Mouse (Mus musculus): Measurements from ENCODE around the gene Ttc7b.

The Ttc7b gene

DNA sequence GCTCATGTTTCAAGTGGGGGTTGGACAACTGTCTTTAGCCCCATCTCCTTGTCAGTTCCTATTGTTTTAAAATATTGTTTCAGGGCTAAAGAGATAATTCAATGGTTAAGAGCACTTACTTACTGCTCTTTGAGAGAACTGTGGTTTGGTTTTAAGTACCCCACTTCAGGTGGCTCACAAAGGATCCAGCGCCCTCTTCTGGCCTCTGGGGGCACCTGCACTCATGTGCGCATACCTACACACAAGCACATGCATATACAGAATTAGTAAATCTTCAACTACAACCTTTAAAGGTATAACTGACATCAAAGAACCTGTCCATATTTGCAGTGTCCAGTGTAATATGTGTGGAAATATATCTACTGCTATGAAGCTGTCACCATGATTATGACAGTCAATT, 226.2 kb downstream of the Ttc7b start:
- DNase-seq, result no peak

DNA sequence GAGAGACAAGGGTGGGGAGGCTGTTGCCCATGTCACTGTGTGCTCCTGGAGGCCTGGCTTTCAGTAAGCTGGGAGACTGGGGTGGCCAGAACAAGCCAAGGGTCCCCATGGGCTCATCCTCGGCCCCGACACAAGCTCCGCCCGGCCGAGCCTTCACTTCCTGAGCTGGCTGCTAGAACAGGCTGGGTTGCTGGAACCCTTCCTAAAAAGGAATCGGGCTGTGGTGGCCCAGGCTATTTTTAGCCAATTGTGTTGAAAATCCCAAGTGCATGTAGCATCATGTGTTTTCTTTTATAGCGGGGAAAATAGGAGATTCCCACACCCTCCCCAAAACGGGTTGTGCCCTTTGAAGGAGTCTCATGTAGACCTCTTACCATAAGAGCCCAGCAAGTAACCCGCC, 226.7 kb downstream of the Ttc7b start:
- no peak for DNase-seq

DNA sequence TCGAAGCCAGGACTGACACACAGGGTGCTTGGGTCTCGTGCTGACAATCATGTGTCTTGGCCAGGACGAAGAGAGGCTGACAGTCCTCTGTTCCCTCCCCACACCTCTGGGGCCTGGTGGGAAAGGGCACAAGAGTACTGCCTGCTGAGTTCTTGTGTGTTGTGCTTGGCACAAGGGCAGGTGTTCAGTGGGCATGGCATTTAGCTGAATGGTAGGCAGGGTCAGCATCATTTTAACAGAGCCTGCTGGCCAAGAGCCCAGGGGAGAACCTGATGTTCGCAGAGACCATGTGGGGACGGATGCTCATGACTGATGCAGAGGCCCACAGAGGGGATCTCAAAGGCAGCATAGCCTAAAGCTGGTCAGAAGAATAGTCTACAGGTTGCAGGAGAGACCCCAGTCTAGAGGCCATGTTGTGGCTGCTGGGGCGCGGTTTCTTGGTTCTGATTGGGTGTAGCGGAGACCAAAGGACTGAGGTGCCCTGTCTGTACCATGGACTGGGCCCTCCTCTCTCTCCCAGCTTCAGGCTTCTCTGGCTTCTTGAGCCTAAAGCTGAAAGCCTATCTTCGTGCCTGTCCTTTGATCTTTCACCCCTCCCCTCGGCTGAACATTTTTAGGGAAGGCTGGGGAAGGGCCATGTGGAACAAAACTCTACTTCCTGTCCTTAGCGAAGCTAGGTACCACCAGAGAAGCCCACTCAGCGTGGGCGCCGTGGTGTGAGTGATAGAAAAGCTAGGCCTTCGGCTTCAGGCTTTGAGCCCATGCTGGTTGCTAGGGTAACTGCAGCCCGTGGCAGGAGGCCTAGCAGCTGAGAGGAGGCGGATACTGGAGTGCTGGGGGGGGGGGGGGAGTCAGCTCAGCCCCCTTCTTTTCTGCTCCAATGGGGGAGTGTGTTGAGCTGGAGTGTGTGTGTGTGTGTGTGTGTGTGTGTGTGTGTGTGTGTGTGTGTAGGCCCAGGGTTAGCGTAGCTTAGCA, 229.6 kb downstream of the Ttc7b start:
- no peak for DNase-seq

DNA sequence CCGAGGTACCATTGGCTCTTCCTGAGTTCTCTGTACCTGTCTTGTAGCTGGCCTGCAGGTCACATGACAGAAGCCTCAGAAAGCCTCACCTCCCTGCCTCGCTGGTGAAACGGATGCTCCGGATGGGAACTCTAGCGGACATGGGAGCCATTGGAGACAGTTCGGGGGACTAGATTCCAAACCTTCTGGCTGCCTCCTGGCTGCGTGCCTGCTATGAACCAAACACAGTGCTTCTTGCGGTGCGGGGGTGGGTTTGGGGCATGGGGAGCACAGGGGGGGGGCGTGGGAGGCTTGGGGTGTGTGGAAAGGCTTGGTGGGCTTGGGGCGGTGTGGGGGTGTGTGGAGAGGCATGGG, 230.5 kb downstream of the Ttc7b start:
- DNase-seq, result peak; percentile 74

DNA sequence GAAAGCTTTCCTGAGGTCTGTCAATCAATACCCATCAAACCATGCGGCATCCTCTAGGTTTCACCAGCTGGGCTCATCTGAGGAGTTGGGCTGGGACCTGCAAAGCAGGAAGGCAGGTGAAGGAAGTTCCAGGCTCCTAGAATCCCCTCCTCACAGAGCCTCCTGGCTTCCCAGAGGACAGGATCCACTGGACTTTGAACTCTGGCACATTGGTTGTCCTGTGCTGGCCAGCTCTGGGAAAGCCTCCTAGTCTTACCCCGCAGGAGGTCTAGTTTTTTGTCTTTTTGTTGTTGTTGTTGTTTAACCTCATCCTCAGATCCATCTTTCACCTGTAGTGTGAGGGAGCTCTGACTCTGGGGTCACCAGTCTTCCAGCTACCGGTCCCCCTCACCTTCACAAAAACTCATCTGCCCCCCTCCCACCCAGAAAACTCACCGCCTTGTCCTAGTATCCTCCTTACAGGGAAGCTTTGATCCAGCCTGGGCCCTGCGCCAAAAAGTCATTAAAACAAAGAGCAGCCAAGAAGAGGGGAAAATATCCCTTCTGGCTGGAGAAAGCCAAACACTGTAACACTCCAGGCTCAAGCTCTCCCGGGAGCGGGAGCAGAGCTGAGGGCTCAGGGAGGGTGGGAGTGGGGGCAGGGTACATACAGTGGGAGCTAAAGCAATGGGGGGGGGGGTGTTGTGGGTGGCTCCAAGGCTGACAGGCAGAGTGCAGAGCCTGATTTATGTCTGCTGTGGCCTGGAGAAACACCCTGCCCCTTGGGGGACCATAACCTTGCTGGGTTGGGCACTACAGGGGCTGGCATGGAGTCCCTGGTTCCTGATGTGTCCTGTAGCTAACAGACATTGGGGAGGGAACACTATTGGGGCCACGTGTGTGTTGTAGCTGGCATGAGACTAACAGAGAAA, 231.1 kb downstream of the Ttc7b start:
- DNase-seq, result peak; percentile 72

DNA sequence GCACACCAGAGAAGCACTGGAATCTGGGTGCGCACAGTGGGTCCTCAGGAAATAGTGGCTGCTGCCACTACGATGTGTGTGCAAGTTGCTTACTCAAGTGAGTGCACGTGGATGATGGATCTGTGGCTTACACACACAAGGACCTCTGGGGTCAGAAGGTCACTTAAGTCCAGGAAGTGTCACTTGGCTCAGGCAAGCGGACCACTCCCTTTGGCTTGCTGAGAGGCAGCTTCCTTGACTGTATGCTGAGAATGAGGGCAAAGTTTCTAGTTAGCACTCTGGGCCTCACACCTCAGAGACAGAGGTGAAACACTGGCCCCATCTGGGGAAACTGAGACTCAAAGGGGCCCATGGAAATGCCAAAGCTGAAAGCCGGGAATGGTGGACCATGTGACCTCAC, 232.6 kb downstream of the Ttc7b start:
- no peak for DNase-seq

DNA sequence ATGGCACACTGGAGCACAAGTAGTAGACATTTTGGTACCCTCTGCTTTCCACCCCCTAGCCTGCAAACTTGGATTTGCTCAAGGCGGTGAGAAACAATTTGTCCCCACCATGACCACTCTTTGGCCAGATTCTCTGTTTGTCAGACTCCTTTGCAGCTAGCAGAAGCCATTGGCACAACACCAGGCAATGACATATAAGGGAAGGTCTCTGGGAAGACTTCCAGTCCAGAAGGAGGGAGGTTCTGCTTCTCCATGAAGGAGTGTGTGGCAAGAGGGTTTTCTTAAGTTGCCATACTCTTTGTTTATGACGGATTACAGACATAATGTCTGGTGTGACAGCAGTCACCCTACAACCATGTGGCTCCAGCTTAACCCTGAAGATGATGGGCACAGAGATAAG, 233.1 kb downstream of the Ttc7b start:
- no peak for DNase-seq

DNA sequence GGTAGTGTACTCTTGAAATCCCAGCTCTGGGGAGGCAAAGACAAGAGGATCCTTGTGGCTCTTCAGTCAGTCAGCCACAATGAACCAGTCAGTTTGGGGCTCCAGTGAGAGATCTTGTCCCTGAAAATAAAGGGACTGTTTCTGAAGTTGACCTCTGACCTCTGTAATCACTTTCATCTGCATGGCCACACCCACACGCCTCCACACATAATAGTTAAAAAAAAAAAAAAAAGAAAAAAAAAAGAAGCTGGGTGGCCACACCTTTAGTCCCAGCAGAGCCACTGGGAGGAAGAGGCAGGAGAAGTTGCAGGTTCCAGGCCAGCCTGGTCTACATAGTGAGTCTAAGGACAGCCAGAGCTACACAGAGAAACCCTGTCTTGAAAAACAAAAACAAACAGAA, 237.3 kb downstream of the Ttc7b start:
- DNase-seq, result no peak

DNA sequence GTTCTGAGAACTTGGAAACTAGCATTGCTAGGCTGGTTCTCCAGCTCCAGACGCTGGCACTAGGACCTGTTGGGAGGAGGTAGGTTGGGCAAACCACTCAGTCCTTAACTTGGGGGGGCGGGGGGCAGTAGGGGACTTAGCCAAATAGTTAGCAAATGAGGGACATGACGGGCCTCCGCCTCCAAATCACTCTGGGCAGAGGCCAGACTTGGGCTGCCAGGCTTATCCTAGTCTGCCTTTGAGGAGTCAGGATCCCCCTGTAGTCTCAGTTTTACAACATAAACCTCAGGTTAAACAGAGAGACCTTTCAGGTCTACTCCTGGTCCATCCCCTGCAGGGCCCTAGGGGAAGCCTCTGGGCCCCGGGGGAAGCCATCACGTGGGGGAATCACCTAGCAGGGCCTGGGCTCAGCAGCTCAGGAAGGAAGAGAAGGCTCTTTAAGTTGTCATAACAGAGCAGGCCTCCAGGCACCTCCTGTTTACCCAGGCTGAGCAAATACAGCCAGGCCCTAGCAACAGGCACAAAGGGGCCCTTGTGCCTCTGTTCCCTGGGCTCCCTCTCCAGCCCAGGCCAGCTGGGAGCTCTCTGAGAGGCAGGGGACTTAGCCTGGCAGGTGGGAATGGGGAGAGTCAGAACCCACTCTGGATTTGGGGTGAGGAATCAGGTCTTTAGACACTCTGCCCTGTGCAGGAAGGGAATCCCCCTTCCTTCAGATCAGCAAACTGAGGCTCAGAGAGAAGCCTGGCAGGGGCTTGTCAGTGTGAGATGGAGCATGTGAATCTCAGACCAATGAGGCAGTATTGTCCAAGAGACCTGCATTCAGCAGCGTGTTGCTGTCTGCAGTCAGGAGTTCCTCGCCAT, 238.4 kb downstream of the Ttc7b start:
- no peak for DNase-seq

DNA sequence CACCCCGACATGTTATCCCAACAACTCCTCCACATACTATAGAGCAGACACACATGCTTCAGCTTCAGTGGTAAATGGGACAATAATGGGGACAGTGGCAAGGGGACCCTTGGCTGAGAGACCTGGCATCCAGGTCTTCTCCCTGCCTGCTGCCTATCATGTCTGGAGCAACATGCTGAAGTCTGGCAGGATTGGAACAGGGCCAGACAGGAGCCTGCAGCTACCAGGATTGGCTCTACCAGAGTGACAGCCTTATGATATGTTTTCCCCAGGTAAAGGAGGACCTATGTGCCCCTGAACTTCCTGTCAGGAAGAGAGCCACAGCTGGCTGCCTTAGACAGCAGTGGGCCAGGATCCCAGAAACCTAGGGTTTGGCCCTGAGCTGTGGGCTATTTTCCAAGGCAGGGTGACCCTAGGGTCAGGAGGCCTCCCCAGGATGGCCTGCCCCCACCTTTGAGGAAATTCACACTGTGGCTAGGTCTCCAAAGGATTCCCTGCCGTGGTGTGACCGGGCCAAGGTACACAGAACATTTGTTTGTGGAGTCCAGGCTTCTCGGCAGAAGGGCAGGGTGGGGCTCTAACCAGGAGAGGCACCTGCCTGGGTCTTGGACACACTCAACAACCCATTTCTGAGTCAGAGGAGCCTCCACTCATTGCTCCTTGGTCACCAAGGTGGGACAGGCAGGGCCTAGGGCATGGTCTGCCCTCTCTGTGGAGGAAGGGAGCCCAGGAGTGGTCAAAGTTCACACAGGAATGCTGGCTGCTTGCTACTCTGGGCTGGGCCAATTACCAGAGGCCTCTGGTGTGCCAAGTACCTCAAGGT, 239.4 kb downstream of the Ttc7b start:
- no peak for DNase-seq

DNA sequence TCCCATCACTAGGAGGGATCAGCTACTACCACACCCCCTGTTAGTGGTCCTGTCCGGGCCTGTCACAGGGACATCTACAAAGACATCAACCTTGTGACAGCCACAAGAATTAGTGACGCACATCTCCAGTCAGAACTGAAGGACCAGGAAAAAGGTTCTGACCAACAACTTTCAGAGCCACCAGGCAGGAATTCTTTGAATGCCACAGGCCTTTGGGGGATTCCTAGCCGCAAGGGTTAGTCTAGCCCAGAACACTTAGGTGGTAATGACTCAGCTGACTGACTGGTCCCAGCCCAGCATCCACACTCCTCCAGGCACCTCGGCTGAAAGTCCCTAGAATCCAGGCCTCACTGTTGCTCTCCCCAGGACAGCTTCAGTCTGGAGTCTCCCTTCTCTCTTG, 240.7 kb downstream of the Ttc7b start:
- DNase-seq, result no peak

DNA sequence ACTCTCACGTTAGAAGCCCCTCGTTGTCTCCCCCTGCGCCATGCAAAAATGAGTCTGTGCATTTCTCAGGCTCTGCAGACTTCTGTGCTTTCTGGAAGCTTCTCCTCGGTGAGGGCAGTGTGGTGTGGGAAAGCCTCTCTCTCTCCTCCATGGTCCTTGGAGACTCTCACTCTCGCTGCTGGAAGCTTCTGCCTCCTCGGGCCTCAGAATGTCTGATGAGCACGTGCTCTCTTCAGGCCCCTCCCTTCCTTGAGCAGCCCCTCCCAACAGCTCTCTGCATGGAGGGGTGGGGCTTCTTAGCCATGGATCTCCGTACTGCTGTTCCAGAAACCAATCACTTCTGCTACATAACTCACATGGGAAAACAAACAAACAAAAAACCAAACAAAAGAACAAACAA, 242.3 kb downstream of the Ttc7b start:
- DNase-seq, result no peak

DNA sequence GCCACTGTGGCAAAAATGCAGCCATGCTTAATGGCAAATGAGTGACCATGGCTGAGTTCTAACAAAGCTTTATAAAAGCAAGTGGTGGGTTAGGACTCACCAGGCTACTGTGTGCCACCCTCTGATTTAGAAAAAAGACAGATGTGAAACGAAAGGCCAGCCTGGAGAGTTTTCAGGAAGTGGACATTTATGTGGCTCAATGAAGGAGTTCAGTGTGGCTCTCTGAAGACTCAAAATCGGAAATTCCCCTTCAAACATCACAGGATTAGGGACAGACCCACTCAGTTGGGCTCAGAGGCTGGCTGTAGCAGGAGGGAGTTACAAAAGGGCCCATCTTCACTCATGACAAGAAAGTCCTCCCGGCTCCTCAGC, 243.1 kb downstream of the Ttc7b start:
- no peak for DNase-seq

DNA sequence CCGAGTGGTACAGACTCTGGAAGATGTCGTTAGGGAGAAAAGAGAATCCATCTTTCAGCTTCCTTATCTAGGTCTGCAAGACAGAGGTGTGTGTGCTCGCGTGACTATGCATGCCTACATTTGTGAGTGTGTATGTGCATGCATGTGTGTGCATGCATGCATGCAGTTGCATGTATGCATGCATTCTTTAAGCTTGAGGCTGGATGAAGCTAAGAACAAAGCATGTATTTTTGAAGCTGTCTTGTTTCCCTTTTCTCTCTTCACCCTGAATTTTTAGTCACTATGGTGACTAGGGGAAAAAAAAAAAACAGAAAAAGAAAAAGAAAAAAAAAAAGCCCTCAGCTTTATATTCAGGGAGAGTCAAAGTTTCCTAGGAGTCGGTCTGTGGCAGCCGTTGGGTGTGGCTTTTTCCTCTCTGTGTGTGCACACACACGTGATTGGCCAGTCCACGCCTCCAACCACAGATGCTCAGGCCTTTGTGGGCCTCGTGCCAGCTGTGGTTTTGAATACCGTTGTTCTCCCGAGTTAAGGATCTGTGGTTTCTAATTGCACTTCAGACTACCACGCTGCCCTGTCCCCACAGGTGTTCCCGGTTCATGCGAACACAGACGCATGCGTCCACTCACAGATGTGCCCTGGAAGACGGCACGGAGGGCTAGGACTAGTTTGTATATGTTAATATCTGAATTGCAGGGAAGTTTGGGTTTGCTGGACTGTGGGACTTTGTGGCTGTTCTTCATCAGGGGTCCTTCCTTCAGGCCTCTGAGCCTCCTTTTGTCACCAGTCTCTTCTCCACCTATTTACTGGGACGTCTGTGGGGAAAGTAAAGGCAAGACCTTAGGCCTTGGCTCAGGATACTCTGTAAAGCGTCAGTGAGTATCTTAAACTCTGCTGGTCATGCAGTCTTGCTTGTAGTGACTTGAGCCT, 243.8 kb downstream of the Ttc7b start:
- no peak for DNase-seq

DNA sequence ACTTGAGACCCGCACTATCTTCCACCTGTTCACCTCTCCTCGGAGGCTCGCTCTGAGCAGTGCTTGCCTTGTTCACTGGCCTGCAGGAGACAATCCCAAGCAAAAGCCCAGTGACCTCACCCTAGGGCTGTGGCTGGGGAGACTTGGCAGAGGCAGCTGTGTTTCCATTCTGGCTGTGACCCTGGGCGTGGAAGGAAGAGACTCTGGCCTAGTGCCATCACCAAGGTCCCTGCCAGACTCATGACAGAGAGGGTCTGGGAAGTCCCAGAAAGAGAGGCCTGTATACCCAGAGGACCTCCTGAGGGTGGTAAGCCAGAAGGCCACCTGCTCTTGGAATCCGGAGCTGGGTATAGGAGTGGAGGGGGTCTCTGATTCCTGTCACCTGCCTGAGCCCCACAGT, 244.8 kb downstream of the Ttc7b start:
- DNase-seq, result no peak

DNA sequence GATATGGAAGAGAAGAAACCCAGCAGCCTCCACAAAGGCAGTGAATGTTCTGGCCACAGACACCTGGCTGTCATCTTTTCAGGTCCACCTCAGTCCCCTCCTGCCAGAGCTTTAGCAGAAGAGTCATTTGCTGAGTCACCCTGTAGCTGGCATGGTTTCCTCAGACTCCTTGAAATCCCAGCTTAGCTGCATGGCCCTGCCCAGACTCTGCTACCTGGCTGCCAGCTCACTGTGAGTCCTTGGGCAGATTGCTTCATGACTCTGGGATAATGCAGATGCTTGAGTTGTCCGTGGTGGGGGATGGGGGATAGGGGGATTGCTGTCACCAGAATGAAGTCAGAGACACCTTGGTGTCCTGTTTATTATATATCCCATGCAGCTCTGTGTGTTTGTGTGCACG, 247.6 kb downstream of the Ttc7b start:
- no peak for DNase-seq

DNA sequence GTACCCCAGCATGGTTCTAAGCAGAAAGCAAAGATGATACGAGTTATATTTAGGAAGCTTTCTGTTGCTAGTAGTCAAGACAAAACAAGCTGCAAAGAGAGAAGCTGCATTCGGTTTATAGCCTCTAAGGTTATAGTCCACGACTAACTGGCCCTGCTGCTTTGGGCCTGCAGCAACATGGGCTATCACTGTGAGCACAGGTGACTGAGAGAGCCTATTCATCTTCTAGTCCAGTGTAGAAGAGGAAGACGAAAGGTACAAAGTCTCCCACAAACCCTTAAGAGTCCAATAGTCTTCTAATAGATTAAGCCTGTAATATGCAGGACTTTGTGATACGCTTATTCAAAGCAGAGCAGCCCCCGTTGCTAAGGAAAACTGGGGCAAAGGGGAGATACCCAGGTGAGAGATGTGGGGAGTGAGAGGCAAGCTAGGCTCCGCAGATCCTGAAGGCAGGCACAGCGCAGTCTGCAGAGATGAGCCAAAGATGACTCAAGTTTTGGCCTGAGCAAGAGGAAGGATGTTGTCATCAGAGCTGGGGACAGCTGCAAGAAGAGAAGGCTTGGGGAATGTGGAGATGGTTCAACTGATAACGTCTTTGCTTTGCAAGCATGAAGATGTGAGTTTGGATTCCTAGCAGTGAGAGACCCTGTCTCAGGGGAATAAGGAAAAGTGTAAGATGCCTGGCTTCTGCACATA, 250.5 kb downstream of the Ttc7b start:
- peak; percentile 54 for DNase-seq

DNA sequence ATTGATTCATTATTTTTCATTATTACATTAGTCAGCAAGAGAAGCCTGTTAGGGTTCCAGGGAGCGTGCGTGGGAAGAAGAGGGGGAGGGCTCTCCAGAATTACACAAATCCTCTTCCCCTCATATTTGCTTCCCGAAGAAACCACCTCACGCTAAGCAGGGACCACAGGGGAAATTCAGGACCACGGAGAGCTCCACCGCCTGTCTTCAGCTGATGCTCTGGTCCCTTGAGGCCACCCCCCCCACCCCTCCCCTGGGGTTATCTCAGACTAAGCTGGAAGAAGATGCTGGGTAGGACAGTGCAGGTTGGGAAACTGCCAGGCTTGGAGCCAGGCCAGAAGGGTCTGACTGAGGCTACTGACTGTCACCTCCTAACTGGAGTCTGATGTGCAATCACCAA, 252.6 kb downstream of the Ttc7b start:
- peak; percentile 62 for DNase-seq

DNA sequence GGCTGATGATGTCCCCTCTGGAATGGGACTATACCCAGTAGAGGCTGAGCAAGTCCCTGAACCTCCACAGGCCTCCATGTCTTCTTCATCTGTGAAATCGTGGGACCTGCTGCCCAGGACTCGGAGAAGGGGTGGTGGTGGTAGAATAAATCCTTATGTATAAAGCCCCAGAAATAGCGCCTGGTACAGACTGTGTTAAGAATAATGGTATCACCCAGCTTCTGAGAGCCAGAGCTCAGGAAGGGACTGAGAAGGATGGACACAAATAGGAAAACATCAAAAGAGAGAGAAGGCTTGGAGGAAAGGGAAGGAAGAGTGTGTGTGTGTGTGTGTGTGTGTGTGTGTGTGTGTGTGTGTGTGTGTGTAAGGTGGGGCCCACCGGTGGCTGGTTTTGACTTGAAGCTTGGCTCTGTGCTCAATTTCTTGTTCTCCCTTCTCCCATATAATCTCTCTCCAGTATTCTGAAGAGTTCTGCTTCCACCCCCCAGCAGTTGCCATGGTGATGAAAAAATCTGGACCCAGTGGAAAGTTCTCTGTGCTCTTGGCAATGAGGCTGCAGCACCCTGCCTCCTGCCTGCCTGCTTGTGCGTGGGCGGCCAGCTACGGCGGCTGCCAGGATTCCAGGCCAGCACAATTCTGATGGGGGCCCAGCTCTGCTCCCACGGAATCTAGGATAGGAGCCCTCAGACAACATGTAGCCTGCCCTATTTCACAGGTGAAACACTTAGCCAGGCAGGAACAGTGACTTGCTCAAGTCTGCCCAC, 254.9 kb downstream of the Ttc7b start:
- DNase-seq, result peak; percentile 98

DNA sequence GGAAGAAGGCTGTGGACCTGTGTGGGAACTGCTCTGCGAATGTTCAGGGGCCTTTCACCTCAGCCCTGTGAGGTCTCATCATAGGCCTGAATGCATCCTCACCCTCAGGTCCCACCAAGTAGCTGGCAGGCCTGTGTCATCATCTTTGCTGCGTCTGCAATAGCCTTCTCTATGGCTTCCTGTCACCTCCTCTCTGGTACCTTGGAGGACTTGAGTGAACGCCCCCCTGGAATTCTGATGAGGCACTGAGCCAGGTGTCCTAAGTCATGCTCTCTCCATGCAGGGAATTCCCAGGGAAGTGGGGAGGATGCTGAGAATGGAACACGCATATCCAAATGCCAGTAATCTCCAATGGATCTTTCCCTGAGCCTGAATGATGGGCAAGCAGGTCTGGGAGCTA, 255.7 kb downstream of the Ttc7b start:
- DNase-seq, result peak; percentile 63

Data from cerebellum, adult 11-12 months (tissue).